Mouse (Mus musculus) retina, postnatal 1 day (tissue): ENCODE data around the gene Abhd18.
"Not testable (repeated sequence)": the region's sequence is repeated elsewhere in the genome, so short reads cannot be mapped to it uniquely, and the experiment has no call there.

Experiments used
- DNase-seq: peaks from one replicate; pipeline ENCODE4 v3.0.0-alpha.2; 2012

Abhd18 gene

GRCm38 (mm10) chr3:40846957-40847017 is at the start of gene Abhd18:
Abhd18 (plus strand) TSS chr3:40846970.
- DNase-seq: not testable (repeated sequence)

- DNase-seq: no peak
These were observed 48.7 kb upstream of the Abhd18 start for GRCm38 (mm10) chr3:40798054-40798453.

GRCm38 (mm10) chr3:40798500-40798899 is 48.3 kb upstream of the Abhd18 start:
- peak; percentile 73 for DNase-seq

- DNase-seq: peak; percentile 98
These were observed 47.0 kb upstream of the Abhd18 start, which contains the start of gene Plk4 for GRCm38 (mm10) chr3:40799530-40800372. Plk4 (plus strand) TSS chr3:40800019.

GRCm38 (mm10) chr3:40800373-40800823 is 46.4 kb upstream of the Abhd18 start:
- DNase-seq: no peak

GRCm38 (mm10) chr3:40806871-40807270 is 39.9 kb upstream of the Abhd18 start:
- no peak for DNase-seq

- no peak for DNase-seq
These were observed 38.1 kb upstream of the Abhd18 start for GRCm38 (mm10) chr3:40808686-40809085.

GRCm38 (mm10) chr3:40809894-40810293 is 36.9 kb upstream of the Abhd18 start:
- peak; percentile 4 for DNase-seq

GRCm38 (mm10) chr3:40813275-40813674 is 33.5 kb upstream of the Abhd18 start:
- no peak for DNase-seq

GRCm38 (mm10) chr3:40845521-40845920 is 1.2 kb upstream of the Abhd18 start:
- DNase-seq: not testable (repeated sequence)

- peak; percentile 99 for DNase-seq
These were observed 255 bp upstream of the Abhd18 start, which contains the start of gene Mfsd8 for GRCm38 (mm10) chr3:40846473-40846956. Mfsd8 (minus strand) TSS chr3:40846886.

- peak; percentile 73 for DNase-seq
These were observed 248 bp downstream of the Abhd18 start for GRCm38 (mm10) chr3:40847018-40847417.

GRCm38 (mm10) chr3:40847936-40848335 is 1.2 kb downstream of the Abhd18 start:
- not testable (repeated sequence) for DNase-seq

GRCm38 (mm10) chr3:40853123-40853738 is 6.5 kb downstream of the Abhd18 start:
- DNase-seq: not testable (repeated sequence)

GRCm38 (mm10) chr3:40893816-40894258 is 47.1 kb downstream of the Abhd18 start:
- DNase-seq: peak; percentile 99

- DNase-seq: peak; percentile 59
These were observed 47.6 kb downstream of the Abhd18 start for GRCm38 (mm10) chr3:40894336-40894735.

GRCm38 (mm10) chr3:40902443-40902842 is 55.7 kb downstream of the Abhd18 start, which contains the start of gene 1700034I23Rik:
1700034I23Rik (minus strand) TSS chr3:40902543.
- not testable (repeated sequence) for DNase-seq

- no peak for DNase-seq
These were observed 91.4 kb downstream of the Abhd18 start for GRCm38 (mm10) chr3:40938189-40938588.

- no peak for DNase-seq
These were observed 91.8 kb downstream of the Abhd18 start for GRCm38 (mm10) chr3:40938592-40938991.

- no peak for DNase-seq
These were observed 92.2 kb downstream of the Abhd18 start for GRCm38 (mm10) chr3:40939019-40939418.

- peak; percentile 98 for DNase-seq
These were observed 102.6 kb downstream of the Abhd18 start, which contains the start of gene Larp1b for GRCm38 (mm10) chr3:40949170-40949902. Larp1b (plus strand) TSS chr3:40949828.

- peak; percentile 67 for DNase-seq
These were observed 103.3 kb downstream of the Abhd18 start for GRCm38 (mm10) chr3:40949903-40950600.
